Mouse (Mus musculus) sigmoid colon, adult 10 weeks (tissue): ENCODE measurements around the gene Slc6a12. TPM values are rescaled to one million over a fixed set of nuclear protein-coding genes. Genes with fewer than 3 reads are reported as not detected.

Source experiments
- polyA plus RNA-seq: library from polyadenylated mRNA; stranded (reverse); fragments of 350-450 nt; fragmentation: Illumina TruSeq; extraction: RNeasy Lipid Tissue Mini Kit (QIAGEN cat#74804); gene quantifications from one replicate; pipeline ENCODE4 v1.2.3, GENCODE M21; 2014; ENCODE audit warnings: low read depth, low replicate concordance

The Slc6a12 gene
- 0.73 TPM for polyA plus RNA-seq

GRCm38 (mm10) chr6:121343026-121343770 lies at the start of gene Slc6a12:
Slc6a12 (plus strand) TSS chr6:121343076.

GRCm38 (mm10) chr6:121299954-121300353 lies 42.9 kb upstream of the Slc6a12 start, which contains the start of gene Slc6a13:
Slc6a13 (plus strand) TSS chr6:121300227.

Other genes with a start within 250 kb of the Slc6a12 start
- gene Mical3, start 212.1 kb upstream of the Slc6a12 start, polyA plus RNA-seq: 5.5 TPM
- gene Pex26, start 159.4 kb upstream of the Slc6a12 start, polyA plus RNA-seq: 4.6 TPM
- gene Tuba8, start 132.4 kb upstream of the Slc6a12 start, polyA plus RNA-seq: not detected
- 4.0 TPM for gene Usp18, start 97.2 kb upstream of the Slc6a12 start, polyA plus RNA-seq
- not detected for gene Slc6a13, start 42.8 kb upstream of the Slc6a12 start, polyA plus RNA-seq
- gene Iqsec3, start 130.6 kb downstream of the Slc6a12 start, polyA plus RNA-seq: 0.28 TPM